Mouse (Mus musculus): ENCODE data around the gene Tfap2b.

Tfap2b gene

DNA sequence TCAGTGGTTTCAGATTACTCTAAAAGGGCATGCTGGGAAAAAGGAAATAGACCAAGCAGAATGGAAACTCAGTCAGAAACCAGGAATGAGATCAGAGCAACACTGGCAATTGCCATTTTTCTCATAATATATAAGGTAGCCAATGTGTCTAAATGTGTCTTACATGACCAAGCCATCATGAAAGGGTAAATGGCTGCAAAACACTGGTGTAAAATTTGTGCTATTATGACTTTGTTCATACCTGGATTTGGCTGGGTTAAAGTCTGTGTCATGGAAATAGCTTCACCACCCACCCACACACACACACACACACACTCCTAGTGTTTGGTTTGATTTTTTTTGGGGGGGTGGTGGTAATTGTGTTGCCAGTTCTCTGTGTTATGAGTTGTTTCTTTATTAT is 10.7 kb downstream of the Tfap2b start:
- no peak for TF ChIP-seq GATA4 (IDR thresholded peaks at IDR 0.05; ENCODE audit: insufficient replicate concordance, low read length)

- TF ChIP-seq GATA4 (IDR thresholded peaks at IDR 0.05; ENCODE audit: insufficient replicate concordance, low read length) = no peak
These were observed 11.8 kb downstream of the Tfap2b start for GRCm38 (mm10) chr1:19220564-19220963.

GRCm38 (mm10) chr1:19221601-19222000 is 12.9 kb downstream of the Tfap2b start:
- TF ChIP-seq GATA4 (IDR thresholded peaks at IDR 0.05; ENCODE audit: insufficient replicate concordance, low read length) = no peak

- no peak for TF ChIP-seq GATA4 (IDR thresholded peaks at IDR 0.05; ENCODE audit: insufficient replicate concordance, low read length)
These were observed 18.0 kb downstream of the Tfap2b start for GRCm38 (mm10) chr1:19226699-19227098.

- no peak for TF ChIP-seq GATA4 (IDR thresholded peaks at IDR 0.05; ENCODE audit: insufficient replicate concordance, low read length)
These were observed 22.3 kb downstream of the Tfap2b start for GRCm38 (mm10) chr1:19230926-19231573.

GRCm38 (mm10) chr1:19231574-19232080 is 22.9 kb downstream of the Tfap2b start:
- TF ChIP-seq GATA4 (IDR thresholded peaks at IDR 0.05; ENCODE audit: insufficient replicate concordance, low read length) = no peak

GRCm38 (mm10) chr1:19232743-19233142 is 24.0 kb downstream of the Tfap2b start:
- no peak for TF ChIP-seq GATA4 (IDR thresholded peaks at IDR 0.05; ENCODE audit: insufficient replicate concordance, low read length)

- no peak for TF ChIP-seq GATA4 (IDR thresholded peaks at IDR 0.05; ENCODE audit: insufficient replicate concordance, low read length)
These were observed 25.1 kb downstream of the Tfap2b start for GRCm38 (mm10) chr1:19233857-19234256.

- no peak for TF ChIP-seq GATA4 (IDR thresholded peaks at IDR 0.05; ENCODE audit: insufficient replicate concordance, low read length)
These were observed 25.9 kb downstream of the Tfap2b start for GRCm38 (mm10) chr1:19234432-19235205.

DNA sequence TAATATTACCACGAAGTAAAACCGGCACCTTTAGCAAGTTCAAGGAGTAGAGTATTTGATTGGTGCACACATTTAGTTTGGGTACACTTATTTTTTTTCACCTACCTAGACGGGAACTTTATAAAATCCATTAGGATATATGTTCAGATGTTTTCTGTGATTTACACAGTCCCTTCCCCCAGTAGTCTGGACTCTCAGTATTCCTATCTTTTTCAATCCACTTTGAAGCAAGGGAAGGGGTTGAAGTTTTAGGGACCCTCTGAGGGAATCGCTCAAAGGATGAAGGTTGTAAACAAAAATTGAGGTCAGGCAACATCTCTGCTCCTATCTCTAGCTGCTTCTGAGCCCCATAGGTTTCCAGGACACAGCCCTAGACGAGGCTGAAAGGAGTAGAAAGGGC is 27.3 kb downstream of the Tfap2b start:
- no peak for TF ChIP-seq GATA4 (IDR thresholded peaks at IDR 0.05; ENCODE audit: insufficient replicate concordance, low read length)

GRCm38 (mm10) chr1:19236591-19236990 is 27.9 kb downstream of the Tfap2b start:
- TF ChIP-seq GATA4 (IDR thresholded peaks at IDR 0.05; ENCODE audit: insufficient replicate concordance, low read length) = no peak

DNA sequence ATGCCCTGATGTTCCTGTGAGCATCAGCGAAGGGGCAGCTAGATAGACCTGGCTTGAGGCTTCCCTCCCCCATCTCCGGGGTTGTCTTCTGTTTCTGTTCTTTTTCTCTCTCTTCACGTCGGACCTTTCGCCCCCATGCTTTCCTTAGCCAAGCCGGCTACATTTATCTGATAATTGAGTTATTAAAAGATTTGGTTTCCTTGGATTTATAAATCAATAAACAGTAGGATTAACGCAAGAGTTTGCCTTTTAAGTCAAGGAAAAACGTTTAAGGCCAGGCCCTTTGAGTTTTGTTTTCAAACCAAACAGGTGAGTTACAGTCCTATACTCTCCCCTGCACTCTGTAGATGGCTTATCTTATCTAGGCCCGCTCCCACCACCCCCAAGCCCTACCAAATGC is 28.3 kb downstream of the Tfap2b start:
- no peak for TF ChIP-seq GATA4 (IDR thresholded peaks at IDR 0.05; ENCODE audit: insufficient replicate concordance, low read length)

GRCm38 (mm10) chr1:19237721-19238410 is 29.2 kb downstream of the Tfap2b start:
- no peak for TF ChIP-seq GATA4 (IDR thresholded peaks at IDR 0.05; ENCODE audit: insufficient replicate concordance, low read length)

DNA sequence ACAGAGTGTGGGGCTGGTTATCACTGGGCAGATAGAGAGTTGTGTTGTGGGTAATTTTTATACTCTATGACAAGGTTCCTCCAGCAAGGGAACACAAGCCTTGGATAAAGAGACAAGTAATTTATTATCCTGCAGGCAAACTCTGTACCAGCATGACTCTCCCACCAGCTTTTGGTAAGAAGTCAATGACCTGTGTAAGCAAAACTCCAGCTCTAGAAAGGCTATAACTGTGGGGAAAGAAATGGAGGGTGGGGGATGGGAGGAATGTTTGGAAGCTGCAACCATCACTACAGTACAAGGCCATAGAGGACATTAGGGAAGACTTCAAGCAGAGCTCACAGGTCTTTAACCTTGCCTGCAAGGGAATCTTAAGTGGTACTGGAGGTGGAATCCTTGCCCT is 31.3 kb downstream of the Tfap2b start:
- TF ChIP-seq GATA4 (IDR thresholded peaks at IDR 0.05; ENCODE audit: insufficient replicate concordance, low read length) = no peak

DNA sequence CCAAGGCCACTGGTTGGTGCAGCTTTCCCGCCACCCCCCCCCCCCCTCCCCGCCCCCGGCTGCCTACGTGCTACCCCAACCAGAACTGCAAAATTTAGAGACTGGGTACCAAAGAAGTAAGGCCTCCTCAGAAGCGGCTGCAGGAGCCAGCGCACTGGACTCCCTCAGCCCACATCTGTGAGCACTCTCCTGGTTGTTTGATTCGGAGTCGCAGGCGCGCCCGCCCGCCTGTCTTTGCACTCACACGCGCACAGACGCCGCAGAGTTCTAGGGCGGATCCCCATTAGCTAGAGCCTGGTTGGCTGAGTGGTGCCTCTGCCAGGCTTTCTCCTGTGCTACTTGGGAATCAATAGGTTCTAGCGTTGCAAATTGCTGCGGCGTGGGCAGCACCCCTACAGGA is 32.6 kb downstream of the Tfap2b start:
- no peak for TF ChIP-seq GATA4 (IDR thresholded peaks at IDR 0.05; ENCODE audit: insufficient replicate concordance, low read length)

- TF ChIP-seq GATA4 (IDR thresholded peaks at IDR 0.05; ENCODE audit: insufficient replicate concordance, low read length) = no peak
These were observed 33.3 kb downstream of the Tfap2b start for GRCm38 (mm10) chr1:19242021-19242420.

Data from liver, adult (tissue).